ENCODE assay signal across 20 mouse cellular contexts in genomic region chr1:78421749-78422148, GRCm38 (mm10).
A peak's percentile ranks its signal among the peaks of the same experiment; 100 is the strongest.
DNase-seq lines count a peak whose midpoint lies in the region; ATAC-seq lines count a peak whose summit lies in the region.
"Had no signal": no experiment of that assay in that cellular context is flagged by ENCODE, and none has a peak within 500 bp of the region (broad histone marks: within the 10 kb centered on the region; RNA-seq: fewer than 3 reads in every experiment).

No protein-coding gene starts in this region.

- peak; percentile 81 for DNase-seq in heart, adult 11 months
- DNase-seq in heart, postnatal 4 days, result no peak
- peak; percentile 79 for DNase-seq in midbrain, embryonic 11.5 days (ENCODE audit: low spot score, missing footprints)
- DNase-seq in midbrain, embryonic 10.5 days (ENCODE audit: low spot score), result no peak
- DNase-seq: adrenal gland, adult 2 months; adrenal gland, postnatal 10 days; adrenal gland, postnatal 25 days; cerebellum, adult 11-12 months; cerebellum, adult 2 months; cerebellum, adult 9-10 months; cerebellum, postnatal 10 days; cerebellum, postnatal 25 days had no signal

- H3K27me3 ChIP-seq in midbrain, embryonic 11.5 days (ENCODE audit: control insufficient read depth, insufficient read depth, low read length), result no peaks in the 10 kb centered on the region
- H3K27me3 ChIP-seq in midbrain, embryonic 10.5 days (ENCODE audit: low read depth, poor library complexity, severe bottlenecking), result no peaks in the 10 kb centered on the region
- H3K27me3 ChIP-seq in embryonic facial prominence, embryonic 15.5 days, result no peaks in the 10 kb centered on the region
- H3K27me3 ChIP-seq: embryonic facial prominence, embryonic 13.5 days had no signal

- no peak overlapping the region for H3K27ac ChIP-seq in midbrain, embryonic 11.5 days (ENCODE audit: low read depth, low read length)
- H3K27ac ChIP-seq in midbrain, embryonic 10.5 days (replicated peaks), result no peak overlapping the region
- 0 out of 2 replicates have a peak overlapping the region, but pooled peaks have one; percentile 17 for H3K27ac ChIP-seq in embryonic facial prominence, embryonic 15.5 days (replicated peaks)
- H3K27ac ChIP-seq: forebrain, embryonic 10.5 days; forebrain, embryonic 12.5 days had no signal

- H3K4me1 ChIP-seq in midbrain, embryonic 11.5 days (ENCODE audit: control insufficient read depth, insufficient read depth, low read length), result peaks cover 9% of the 10 kb centered on the region
- peaks cover 38% of the 10 kb centered on the region for H3K4me1 ChIP-seq in midbrain, embryonic 10.5 days
- H3K4me1 ChIP-seq in embryonic facial prominence, embryonic 15.5 days, result peaks cover 26% of the 10 kb centered on the region; the same call in 1 of the 2 replicates

- no peaks in the 10 kb centered on the region for H3K9me3 ChIP-seq in midbrain, embryonic 11.5 days (ENCODE audit: control insufficient read depth, low read length)
- no peaks in the 10 kb centered on the region for H3K9me3 ChIP-seq in midbrain, embryonic 10.5 days (replicated peaks)
- H3K9me3 ChIP-seq in embryonic facial prominence, embryonic 15.5 days (replicated peaks), result no peaks in the 10 kb centered on the region
- H3K9me3 ChIP-seq: embryonic facial prominence, embryonic 13.5 days; forebrain, embryonic 10.5 days; forebrain, embryonic 12.5 days had no signal

- no peak for ATAC-seq in midbrain, embryonic 11.5 days (ENCODE audit: low FRiP score)
- no peak for ATAC-seq in embryonic facial prominence, embryonic 15.5 days (ENCODE audit: insufficient number of reproducible peaks, low FRiP score, low TSS enrichment, low read depth)
- no peak for ATAC-seq in cerebellum, adult (ENCODE audit: insufficient number of reproducible peaks, low FRiP score, low TSS enrichment)
- ATAC-seq: forebrain, embryonic 14.5 days; forebrain, embryonic 16.5 days had no signal

- WGBS in midbrain, embryonic 11.5 days, result 92% methylated on average over 5 of the region's 5 CpGs
- 93% methylated on average over 5 of the region's 5 CpGs for WGBS in midbrain, embryonic 10.5 days
- 49% methylated on average over 5 of the region's 5 CpGs for WGBS in embryonic facial prominence, embryonic 15.5 days

- H3K4me3 ChIP-seq in midbrain, embryonic 11.5 days (ENCODE audit: low read depth, low read length), result no peak overlapping the region
- H3K4me3 ChIP-seq in midbrain, embryonic 10.5 days, result no peak overlapping the region
- no peak overlapping the region for H3K4me3 ChIP-seq in embryonic facial prominence, embryonic 15.5 days (replicated peaks)
- H3K4me3 ChIP-seq: embryonic facial prominence, embryonic 13.5 days; erythroblast, embryonic 14.5 days; forebrain, embryonic 10.5 days; forebrain, embryonic 12.5 days had no signal

- H3K9ac ChIP-seq in midbrain, embryonic 11.5 days (ENCODE audit: low read length), result no peak overlapping the region
- no peak overlapping the region for H3K9ac ChIP-seq in embryonic facial prominence, embryonic 15.5 days
- H3K9ac ChIP-seq: embryonic facial prominence, embryonic 13.5 days; forebrain, embryonic 12.5 days had no signal

- H3K4me2 ChIP-seq in midbrain, embryonic 11.5 days, result no peak overlapping the region
- no peak overlapping the region for H3K4me2 ChIP-seq in embryonic facial prominence, embryonic 15.5 days (replicated peaks)
- H3K4me2 ChIP-seq: embryonic facial prominence, embryonic 13.5 days; forebrain, embryonic 12.5 days had no signal

- H3K36me3 ChIP-seq in midbrain, embryonic 11.5 days (ENCODE audit: control insufficient read depth, insufficient read depth, low read length), result peaks cover 2% of the 10 kb centered on the region; the same call in 1 of the 2 replicates
- H3K36me3 ChIP-seq in midbrain, embryonic 10.5 days, result peaks cover 22% of the 10 kb centered on the region; the same call in 1 of the 2 replicates
- peaks cover 10% of the 10 kb centered on the region; the same call in 1 of the 2 replicates for H3K36me3 ChIP-seq in embryonic facial prominence, embryonic 15.5 days

Comparison
In these comparisons a context has a peak if more than half of its experiments do, and no peak if none do; other contexts are left out.
1. DNase-seq: peak in heart, adult 11 months (single experiment) and midbrain, embryonic 11.5 days (single experiment); none in heart, postnatal 4 days (single experiment) and midbrain, embryonic 10.5 days (single experiment).